Mouse (Mus musculus): ENCODE measurements around the gene Pmm1. TPM values are rescaled to one million over a fixed set of nuclear protein-coding genes. Genes with fewer than 3 reads are reported as not detected.
"Not testable (repeated sequence)": the region's sequence is repeated elsewhere in the genome, so short reads cannot be mapped to it uniquely, and the experiment has no call there.

The Pmm1 gene
- polyA plus RNA-seq, 1 experiment from 2014 or later = 35.1 TPM

DNA sequence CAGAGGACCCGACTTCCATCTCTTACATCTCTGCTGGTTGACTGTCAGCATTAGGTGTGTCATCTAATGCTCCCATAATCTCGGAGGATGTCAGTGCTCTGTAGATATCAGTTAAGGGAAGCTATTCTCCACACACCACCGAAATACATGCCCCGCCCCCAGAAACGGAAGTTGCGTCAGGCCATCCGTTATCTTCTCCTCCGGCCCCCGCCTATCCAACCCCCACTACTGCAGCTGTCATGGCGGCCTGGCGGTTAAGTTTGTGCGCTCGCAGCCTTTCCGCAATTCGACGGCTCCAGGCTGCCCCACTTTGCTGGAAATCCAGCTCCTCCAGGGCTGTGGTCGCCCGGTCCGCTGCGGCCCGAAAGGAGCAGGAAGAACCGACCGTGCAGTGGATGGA, 19.6 kb upstream of the Pmm1 start, which contains the start of gene 1700029P11Rik:
Gene 1700029P11Rik (plus strand): TSS at position 220 of the 400 bp plus-strand sequence.
- H3K4me1 ChIP-seq (replicated peaks; ENCODE audit: control insufficient read depth, insufficient read depth, low read length) = no peaks in the 10 kb centered on the region; the same call in 1 of the 2 replicates
- H3K9me3 ChIP-seq (ENCODE audit: control insufficient read depth, low read length) = no peaks in the 10 kb centered on the region
- no peaks in the 10 kb centered on the region for H3K27me3 ChIP-seq (ENCODE audit: control insufficient read depth, insufficient read depth, low read length)
- DNase-seq (ENCODE audit: low spot score) (no peak), ATAC-seq (replicated peaks; ENCODE audit: low FRiP score) (no peak)
- H3K4me3 ChIP-seq (ENCODE audit: low read depth, low read length) = no peak within 1 kb of the TSS
- no peak within 1 kb of the TSS for H3K4me2 ChIP-seq (ENCODE audit: low read depth, low read length, severe bottlenecking)
- WGBS = 95% methylated on average over 23 of the region's 23 CpGs
- H3K27ac ChIP-seq (ENCODE audit: low read depth, low read length) = no peak within 1 kb of the TSS
- H3K36me3 ChIP-seq (ENCODE audit: control insufficient read depth, insufficient read depth, low read length) = no peaks in the 10 kb centered on the region
- H3K9ac ChIP-seq (ENCODE audit: low read length) = no peak within 1 kb of the TSS

DNA sequence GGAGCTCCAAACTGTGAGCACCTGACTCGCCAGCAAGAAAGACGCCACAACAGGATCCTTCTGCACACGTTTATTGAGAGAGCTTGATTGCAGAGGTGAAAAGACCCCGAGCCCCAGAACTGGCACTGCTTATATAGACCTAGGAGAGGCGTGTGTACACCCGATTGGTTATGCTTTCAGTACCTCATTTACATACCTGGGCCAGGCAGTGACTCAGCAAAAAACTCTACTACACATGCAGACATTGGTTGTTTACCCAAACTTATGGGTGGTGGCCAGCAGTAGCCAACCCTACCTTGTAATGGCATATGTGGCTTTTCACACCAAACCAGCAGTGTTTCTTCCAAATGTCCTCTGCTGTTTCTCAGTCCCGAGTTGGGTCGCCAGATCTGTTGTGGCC, 14.4 kb upstream of the Pmm1 start:
- not testable (repeated sequence) for H3K4me3 ChIP-seq (ENCODE audit: low read depth, low read length); H3K4me2 ChIP-seq (ENCODE audit: low read depth, low read length, severe bottlenecking); H3K9ac ChIP-seq (ENCODE audit: low read length); H3K27me3 ChIP-seq (ENCODE audit: control insufficient read depth, insufficient read depth, low read length); H3K27ac ChIP-seq (ENCODE audit: low read depth, low read length); H3K9me3 ChIP-seq (ENCODE audit: control insufficient read depth, low read length); H3K4me1 ChIP-seq (replicated peaks; ENCODE audit: control insufficient read depth, insufficient read depth, low read length); ATAC-seq (replicated peaks; ENCODE audit: low FRiP score); DNase-seq (ENCODE audit: low spot score); H3K36me3 ChIP-seq (ENCODE audit: control insufficient read depth, insufficient read depth, low read length)
- 93% methylated on average over 8 of the region's 8 CpGs for WGBS

DNA sequence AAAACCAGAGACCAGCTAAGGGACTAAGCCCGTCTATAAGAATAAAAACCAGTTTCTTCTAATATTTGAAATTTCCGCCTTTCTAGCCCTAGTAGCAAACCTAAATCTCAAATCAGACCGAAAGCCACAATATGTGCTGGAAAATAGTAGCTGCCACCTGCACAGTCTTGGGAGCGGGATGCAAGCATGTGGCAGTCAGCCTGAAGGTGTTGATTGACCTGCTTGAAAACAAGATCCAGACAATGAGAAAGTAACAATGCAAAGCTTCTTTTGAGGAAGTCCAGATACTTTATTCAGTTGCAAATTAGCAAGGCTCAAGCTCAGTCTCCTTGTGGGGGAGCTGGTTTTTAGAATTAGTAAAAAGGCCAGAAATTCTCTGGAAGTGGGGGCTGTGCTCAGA, 9.8 kb upstream of the Pmm1 start:
- not testable (repeated sequence) for H3K27me3 ChIP-seq (ENCODE audit: control insufficient read depth, insufficient read depth, low read length); H3K4me2 ChIP-seq (ENCODE audit: low read depth, low read length, severe bottlenecking); H3K4me1 ChIP-seq (replicated peaks; ENCODE audit: control insufficient read depth, insufficient read depth, low read length); H3K9ac ChIP-seq (ENCODE audit: low read length); H3K36me3 ChIP-seq (ENCODE audit: control insufficient read depth, insufficient read depth, low read length); H3K4me3 ChIP-seq (ENCODE audit: low read depth, low read length); ATAC-seq (replicated peaks; ENCODE audit: low FRiP score); H3K27ac ChIP-seq (ENCODE audit: low read depth, low read length); H3K9me3 ChIP-seq (ENCODE audit: control insufficient read depth, low read length); DNase-seq (ENCODE audit: low spot score)
- WGBS = 81% methylated on average over 4 of the region's 4 CpGs

DNA sequence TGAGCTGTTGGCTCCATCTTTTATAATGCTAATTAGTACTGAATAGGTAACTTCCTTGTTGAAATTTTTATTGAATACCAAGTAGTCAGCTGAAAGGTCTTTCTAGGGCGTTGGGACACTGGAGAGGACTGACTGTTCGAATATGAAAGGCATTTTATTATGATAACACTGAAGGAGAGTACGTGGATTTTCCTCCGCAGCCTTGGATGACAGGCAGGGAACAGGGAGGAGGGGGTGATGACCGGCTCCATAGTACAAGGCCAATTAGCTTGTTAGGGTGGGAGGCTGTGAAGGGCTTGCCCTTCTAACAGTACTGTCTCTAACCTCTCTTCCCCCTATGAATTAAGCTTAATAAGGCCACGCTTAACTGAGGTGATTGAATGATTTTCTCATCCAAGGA, 8.9 kb upstream of the Pmm1 start:
- not testable (repeated sequence) for H3K4me2 ChIP-seq (ENCODE audit: low read depth, low read length, severe bottlenecking); H3K36me3 ChIP-seq (ENCODE audit: control insufficient read depth, insufficient read depth, low read length); ATAC-seq (replicated peaks; ENCODE audit: low FRiP score); H3K4me3 ChIP-seq (ENCODE audit: low read depth, low read length); DNase-seq (ENCODE audit: low spot score); H3K27ac ChIP-seq (ENCODE audit: low read depth, low read length); H3K4me1 ChIP-seq (replicated peaks; ENCODE audit: control insufficient read depth, insufficient read depth, low read length); H3K9ac ChIP-seq (ENCODE audit: low read length); H3K9me3 ChIP-seq (ENCODE audit: control insufficient read depth, low read length); H3K27me3 ChIP-seq (ENCODE audit: control insufficient read depth, insufficient read depth, low read length)
- WGBS = 62% methylated on average over 6 of the region's 6 CpGs

DNA sequence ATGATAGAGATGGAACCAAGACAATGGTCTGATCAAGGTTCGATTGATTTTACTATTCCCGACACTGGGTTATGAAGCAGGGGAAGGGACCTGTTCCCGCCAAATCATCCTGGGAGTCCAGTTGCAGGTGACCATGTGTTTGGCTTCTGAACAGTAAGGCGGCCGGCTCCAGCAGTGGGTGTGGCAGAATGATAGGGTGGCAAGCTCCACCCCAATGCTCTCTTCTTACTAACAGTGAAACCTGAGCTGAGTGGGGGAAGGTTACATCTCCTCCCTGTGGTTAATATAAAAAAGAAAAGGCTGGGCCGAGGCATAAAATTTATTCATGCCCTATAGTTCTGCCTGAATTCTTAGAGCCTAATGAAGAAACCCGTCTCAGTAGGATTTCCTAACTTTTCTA, 8.4 kb upstream of the Pmm1 start:
- 69% methylated on average over 7 of the region's 7 CpGs for WGBS
- Histone ChIP-seq H3K27me3 (ENCODE audit: control insufficient read depth, insufficient read depth, low read length) (no peaks in the 10 kb centered on the region), H3K4me2 (ENCODE audit: low read depth, low read length, severe bottlenecking) (no peak overlapping the region), H3K36me3 (ENCODE audit: control insufficient read depth, insufficient read depth, low read length) (no peaks in the 10 kb centered on the region), H3K9ac (ENCODE audit: low read length) (no peak overlapping the region), H3K4me1 (replicated peaks; ENCODE audit: control insufficient read depth, insufficient read depth, low read length) (no peaks in the 10 kb centered on the region), H3K27ac (ENCODE audit: low read depth, low read length) (no peak overlapping the region), H3K4me3 (ENCODE audit: low read depth, low read length) (no peak overlapping the region), H3K9me3 (ENCODE audit: control insufficient read depth, low read length) (no peaks in the 10 kb centered on the region)
- DNase-seq (ENCODE audit: low spot score) (no peak), ATAC-seq (replicated peaks; ENCODE audit: low FRiP score) (no peak)

DNA sequence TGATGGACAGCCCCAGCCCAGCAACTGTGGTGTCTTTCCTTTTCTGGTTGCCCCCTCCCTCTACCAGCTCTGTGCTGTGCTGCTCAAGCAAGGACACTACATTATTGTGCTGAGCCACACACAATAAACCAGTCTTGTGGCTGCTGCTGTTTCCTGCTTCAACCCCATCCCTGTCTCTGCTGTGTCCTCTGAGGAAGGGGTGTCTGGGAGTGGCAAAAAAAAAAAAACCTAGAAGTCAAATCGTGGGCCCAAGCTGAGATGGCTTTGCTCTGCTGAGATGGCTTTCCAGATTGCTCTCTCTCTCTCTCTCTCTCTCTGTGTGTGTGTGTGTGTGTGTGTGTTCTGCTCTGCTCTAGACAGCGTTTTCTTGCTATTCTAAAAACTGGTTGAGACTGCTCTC, 7.7 kb upstream of the Pmm1 start:
- no peak for DNase-seq (ENCODE audit: low spot score)
- H3K4me1 ChIP-seq (replicated peaks; ENCODE audit: control insufficient read depth, insufficient read depth, low read length) = no peaks in the 10 kb centered on the region

DNA sequence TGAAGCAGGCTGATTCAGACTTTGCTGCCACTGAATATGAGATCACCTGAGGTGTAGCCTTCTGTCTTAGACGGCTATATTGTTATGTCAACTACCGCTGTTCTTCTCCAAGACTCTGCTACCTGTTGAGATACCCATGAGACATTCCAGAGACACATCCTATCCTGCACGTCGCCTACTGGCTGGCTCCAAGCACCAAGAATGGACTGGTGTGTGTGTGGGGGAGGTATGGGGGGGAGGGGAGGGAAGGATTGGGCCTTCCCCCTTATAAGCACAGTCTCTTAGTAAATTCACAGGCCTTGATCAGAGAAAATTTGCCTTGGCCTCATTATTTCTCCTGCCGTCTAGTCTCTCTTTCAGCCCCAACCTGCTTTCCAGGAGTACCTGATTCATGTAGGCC, 7.1 kb upstream of the Pmm1 start:
- Histone ChIP-seq H3K27me3 (ENCODE audit: control insufficient read depth, insufficient read depth, low read length) (no peaks in the 10 kb centered on the region), H3K9me3 (ENCODE audit: control insufficient read depth, low read length) (no peaks in the 10 kb centered on the region), H3K4me2 (ENCODE audit: low read depth, low read length, severe bottlenecking) (no peak overlapping the region), H3K36me3 (ENCODE audit: control insufficient read depth, insufficient read depth, low read length) (no peaks in the 10 kb centered on the region), H3K27ac (ENCODE audit: low read depth, low read length) (no peak overlapping the region), H3K4me3 (ENCODE audit: low read depth, low read length) (no peak overlapping the region), H3K4me1 (replicated peaks; ENCODE audit: control insufficient read depth, insufficient read depth, low read length) (no peaks in the 10 kb centered on the region), H3K9ac (ENCODE audit: low read length) (no peak overlapping the region)
- WGBS = 91% methylated on average over 5 of the region's 5 CpGs
- no peak for DNase-seq (ENCODE audit: low spot score)
- ATAC-seq (replicated peaks; ENCODE audit: low FRiP score) = no peak

More for the DNA sequence above, 7.7 kb upstream of the Pmm1 start:
- Histone ChIP-seq H3K27me3 (ENCODE audit: control insufficient read depth, insufficient read depth, low read length) (no peaks in the 10 kb centered on the region), H3K4me2 (ENCODE audit: low read depth, low read length, severe bottlenecking) (no peak overlapping the region), H3K9me3 (ENCODE audit: control insufficient read depth, low read length) (no peaks in the 10 kb centered on the region), H3K9ac (ENCODE audit: low read length) (no peak overlapping the region), H3K27ac (ENCODE audit: low read depth, low read length) (no peak overlapping the region), H3K36me3 (ENCODE audit: control insufficient read depth, insufficient read depth, low read length) (no peaks in the 10 kb centered on the region), H3K4me3 (ENCODE audit: low read depth, low read length) (no peak overlapping the region)
- 70% methylated on average over 2 of the region's 2 CpGs for WGBS
- ATAC-seq (replicated peaks; ENCODE audit: low FRiP score) = no peak

DNA sequence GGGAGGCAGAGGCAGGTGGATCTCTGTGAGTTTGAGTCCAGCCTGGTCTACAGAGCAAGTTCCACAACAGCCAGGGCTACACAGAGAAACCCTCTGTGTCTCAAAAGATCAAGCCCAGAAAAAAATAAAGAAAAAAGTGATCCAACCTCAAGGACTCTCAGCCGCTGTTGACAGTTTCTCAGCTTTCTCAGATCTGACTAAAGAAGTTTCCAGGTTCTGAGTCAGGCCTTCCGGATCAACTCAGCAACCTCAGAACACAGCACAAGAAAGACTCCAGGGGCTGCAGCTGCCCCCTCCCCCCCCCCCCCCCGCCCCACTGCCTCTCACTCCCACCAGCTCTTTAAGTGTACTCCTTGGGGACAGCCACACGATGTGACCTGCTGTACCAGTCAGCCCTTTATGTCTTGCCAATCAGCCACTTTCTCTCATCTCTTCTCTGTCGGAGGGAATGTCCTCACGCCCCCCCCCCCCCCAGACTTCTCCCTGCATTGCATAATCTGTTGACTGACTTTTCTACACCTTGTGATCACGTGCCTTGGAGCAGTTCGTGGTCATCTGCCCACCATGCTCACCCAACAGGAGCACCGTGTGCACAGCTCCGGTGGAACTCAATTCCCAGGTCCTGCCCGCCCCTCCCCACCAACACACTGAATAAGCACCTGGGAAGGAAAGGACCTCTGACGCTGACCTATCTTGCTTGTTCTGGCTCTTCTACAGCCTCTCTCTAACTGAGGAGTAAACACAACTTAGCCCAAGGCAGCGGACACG, 5.5 kb upstream of the Pmm1 start:
- no peak for ATAC-seq (replicated peaks; ENCODE audit: low FRiP score)
- no peak overlapping the region for H3K27ac ChIP-seq (ENCODE audit: low read depth, low read length)
- no peak for DNase-seq (ENCODE audit: low spot score)

DNA sequence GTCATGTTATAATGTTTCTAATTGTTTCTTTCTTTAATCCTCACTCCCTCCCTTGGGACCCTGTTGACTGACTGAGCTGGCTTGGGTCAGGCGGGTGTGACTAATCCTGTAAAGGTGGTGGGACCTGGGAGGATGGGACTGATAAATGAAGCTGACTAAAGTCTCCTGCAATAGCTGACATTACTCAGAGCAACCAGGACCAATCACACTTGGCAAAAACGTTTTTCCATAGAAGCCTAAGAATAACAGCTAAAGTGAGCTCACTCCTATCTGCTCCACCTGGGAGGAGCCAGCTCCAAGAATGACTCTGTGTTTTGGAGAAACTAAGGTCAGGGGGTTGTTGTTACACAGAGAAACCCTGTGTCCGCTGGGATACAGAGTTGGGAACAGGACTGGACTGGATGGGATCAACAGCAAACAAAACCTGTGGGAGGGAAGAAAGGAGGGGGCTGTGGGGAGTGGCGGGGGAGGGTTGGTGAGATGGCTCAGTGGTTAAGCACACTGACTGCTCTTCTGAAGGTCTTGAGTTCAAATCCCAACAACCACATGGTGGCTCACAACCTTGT, 4.3 kb upstream of the Pmm1 start:
- 60% methylated on average over 4 of the region's 4 CpGs for WGBS
- H3K27ac ChIP-seq (ENCODE audit: low read depth, low read length) = no peak overlapping the region
- no peak overlapping the region for H3K4me3 ChIP-seq (ENCODE audit: low read depth, low read length)
- H3K9ac ChIP-seq (ENCODE audit: low read length) = no peak overlapping the region
- H3K27me3 ChIP-seq (ENCODE audit: control insufficient read depth, insufficient read depth, low read length) = no peaks in the 10 kb centered on the region
- H3K4me2 ChIP-seq (ENCODE audit: low read depth, low read length, severe bottlenecking) = no peak overlapping the region
- H3K9me3 ChIP-seq (ENCODE audit: control insufficient read depth, low read length) = no peaks in the 10 kb centered on the region
- DNase-seq (ENCODE audit: low spot score) (no peak), ATAC-seq (replicated peaks; ENCODE audit: low FRiP score) (no peak)
- no peaks in the 10 kb centered on the region for H3K36me3 ChIP-seq (ENCODE audit: control insufficient read depth, insufficient read depth, low read length)
- no peaks in the 10 kb centered on the region for H3K4me1 ChIP-seq (replicated peaks; ENCODE audit: control insufficient read depth, insufficient read depth, low read length)

More for the DNA sequence above, 5.5 kb upstream of the Pmm1 start:
- no peaks in the 10 kb centered on the region for H3K36me3 ChIP-seq (ENCODE audit: control insufficient read depth, insufficient read depth, low read length)
- H3K9ac ChIP-seq (ENCODE audit: low read length) = no peak overlapping the region
- no peak overlapping the region for H3K4me2 ChIP-seq (ENCODE audit: low read depth, low read length, severe bottlenecking)
- H3K4me3 ChIP-seq (ENCODE audit: low read depth, low read length) = no peak overlapping the region
- H3K9me3 ChIP-seq (ENCODE audit: control insufficient read depth, low read length) = no peaks in the 10 kb centered on the region
- 87% methylated on average over 12 of the region's 14 CpGs for WGBS
- no peaks in the 10 kb centered on the region for H3K27me3 ChIP-seq (ENCODE audit: control insufficient read depth, insufficient read depth, low read length)
- no peaks in the 10 kb centered on the region for H3K4me1 ChIP-seq (replicated peaks; ENCODE audit: control insufficient read depth, insufficient read depth, low read length)

All from forebrain, embryonic 11.5 days (tissue).